Mouse (Mus musculus): Measurements from ENCODE around the gene Ecm1. TPM values are rescaled to one million over a fixed set of nuclear protein-coding genes. Genes with fewer than 3 reads are reported as not detected.

Ecm1 gene
- polyA plus RNA-seq, 1 experiment: 174 TPM

- H3K36me3 ChIP-seq (ENCODE audit: control insufficient read depth, insufficient read depth, low read length): no peaks in the 10 kb centered on the region
- 82% methylated on average over 7 of the region's 7 CpGs for WGBS
- no peaks in the 10 kb centered on the region for H3K27me3 ChIP-seq (ENCODE audit: control insufficient read depth, insufficient read depth, low read length)
- no peak for TF ChIP-seq POLR2A (IDR thresholded peaks at IDR 0.05; ENCODE audit: low read depth, low read length)
- TF ChIP-seq CTCF (IDR thresholded peaks at IDR 0.05; ENCODE audit: extremely low read depth, insufficient read length, insufficient replicate concordance, low read depth, low read length): no peak
- H3K27ac ChIP-seq (ENCODE audit: insufficient read depth, low read depth, low read length): 0 out of 2 replicates have a peak overlapping the region, but pooled peaks have one; percentile 14
- H3K4me1 ChIP-seq (ENCODE audit: control insufficient read depth, insufficient read depth, insufficient read length, low read length): peaks cover 16% of the 10 kb centered on the region
- H3K4me3 ChIP-seq (ENCODE audit: low read depth, low read length): no peak overlapping the region
Observed at GRCm38 (mm10) chr3:95707497-95707896, 31.9 kb downstream of the Ecm1 start.

DNA sequence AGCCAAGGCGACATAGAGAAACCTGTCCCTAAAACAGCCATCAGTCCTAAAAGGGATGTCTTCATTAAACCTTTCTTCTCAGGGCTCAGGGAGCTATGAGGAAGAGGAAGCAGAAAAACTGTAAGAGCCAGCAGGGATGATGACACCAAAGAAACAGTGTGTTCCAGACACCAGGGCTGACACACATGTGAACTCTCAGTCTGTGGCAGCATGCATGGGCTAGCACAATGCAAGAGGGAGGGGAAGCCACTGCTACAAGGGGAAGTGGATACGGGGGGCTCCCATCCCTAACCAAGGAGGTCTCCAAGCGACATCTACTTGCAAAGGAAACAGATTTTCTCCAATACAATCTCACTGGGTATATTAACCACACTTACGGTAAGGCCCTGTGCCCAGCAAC lies 33.1 kb downstream of the Ecm1 start:
- Histone ChIP-seq H3K27me3 (ENCODE audit: control insufficient read depth, insufficient read depth, low read length) (no peaks in the 10 kb centered on the region), H3K4me1 (ENCODE audit: control insufficient read depth, insufficient read depth, insufficient read length, low read length) (peaks cover 20% of the 10 kb centered on the region), H3K36me3 (ENCODE audit: control insufficient read depth, insufficient read depth, low read length) (no peaks in the 10 kb centered on the region), H3K4me3 (ENCODE audit: low read depth, low read length) (no peak overlapping the region), H3K27ac (ENCODE audit: insufficient read depth, low read depth, low read length) (no peak overlapping the region; the same call in 1 of the 2 replicates)
- 90% methylated on average over 4 of the region's 4 CpGs for WGBS
- TF ChIP-seq CTCF (IDR thresholded peaks at IDR 0.05; ENCODE audit: extremely low read depth, insufficient read length, insufficient replicate concordance, low read depth, low read length): no peak
- TF ChIP-seq POLR2A (IDR thresholded peaks at IDR 0.05; ENCODE audit: low read depth, low read length): no peak

GRCm38 (mm10) chr3:95704612-95705011 lies 34.8 kb downstream of the Ecm1 start:
- Histone ChIP-seq H3K4me3 (ENCODE audit: low read depth, low read length) (no peak overlapping the region), H3K27me3 (ENCODE audit: control insufficient read depth, insufficient read depth, low read length) (no peaks in the 10 kb centered on the region), H3K4me1 (ENCODE audit: control insufficient read depth, insufficient read depth, insufficient read length, low read length) (peaks cover 24% of the 10 kb centered on the region), H3K27ac (ENCODE audit: insufficient read depth, low read depth, low read length) (no peak overlapping the region), H3K36me3 (ENCODE audit: control insufficient read depth, insufficient read depth, low read length) (no peaks in the 10 kb centered on the region)
- TF ChIP-seq CTCF (IDR thresholded peaks at IDR 0.05; ENCODE audit: extremely low read depth, insufficient read length, insufficient replicate concordance, low read depth, low read length) (no peak), POLR2A (IDR thresholded peaks at IDR 0.05; ENCODE audit: low read depth, low read length) (no peak)
- 84% methylated on average over 4 of the region's 4 CpGs for WGBS

DNA sequence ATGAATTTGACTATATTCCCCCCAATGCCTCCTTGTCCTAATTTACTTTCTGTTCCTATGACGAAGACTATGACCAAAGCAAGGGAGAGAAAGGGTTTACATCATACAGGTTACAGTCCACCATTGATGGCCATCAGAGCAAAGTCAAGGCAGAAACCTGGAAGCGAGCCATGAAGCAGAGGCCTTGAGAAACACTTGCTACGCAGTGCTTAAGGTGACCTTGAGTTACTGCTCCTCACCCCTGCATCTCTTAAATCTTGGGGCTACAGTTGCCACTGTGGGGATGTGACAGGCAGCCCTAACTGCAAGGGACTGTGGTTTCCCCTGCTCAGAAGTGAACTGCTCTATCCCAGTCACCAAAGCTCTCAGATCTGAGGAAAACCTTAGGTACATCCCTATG lies 36.1 kb downstream of the Ecm1 start:
- no peaks in the 10 kb centered on the region for H3K27me3 ChIP-seq (ENCODE audit: control insufficient read depth, insufficient read depth, low read length)
- peaks cover 24% of the 10 kb centered on the region for H3K4me1 ChIP-seq (ENCODE audit: control insufficient read depth, insufficient read depth, insufficient read length, low read length)
- no peaks in the 10 kb centered on the region for H3K36me3 ChIP-seq (ENCODE audit: control insufficient read depth, insufficient read depth, low read length)
- H3K4me3 ChIP-seq (ENCODE audit: low read depth, low read length): no peak overlapping the region
- TF ChIP-seq CTCF (IDR thresholded peaks at IDR 0.05; ENCODE audit: extremely low read depth, insufficient read length, insufficient replicate concordance, low read depth, low read length) (no peak), POLR2A (IDR thresholded peaks at IDR 0.05; ENCODE audit: low read depth, low read length) (no peak)
- 0 out of 2 replicates have a peak overlapping the region, but pooled peaks have one; percentile 11 for H3K27ac ChIP-seq (ENCODE audit: insufficient read depth, low read depth, low read length)
- 43% methylated on average over 3 of the region's 3 CpGs for WGBS

GRCm38 (mm10) chr3:95701877-95702540 lies 37.4 kb downstream of the Ecm1 start:
- Histone ChIP-seq H3K4me3 (ENCODE audit: low read depth, low read length) (peak overlapping the region; percentile 50), H3K27ac (ENCODE audit: insufficient read depth, low read depth, low read length) (peak overlapping the region; percentile 70), H3K27me3 (ENCODE audit: control insufficient read depth, insufficient read depth, low read length) (no peaks in the 10 kb centered on the region), H3K4me1 (ENCODE audit: control insufficient read depth, insufficient read depth, insufficient read length, low read length) (peaks cover 24% of the 10 kb centered on the region), H3K36me3 (ENCODE audit: control insufficient read depth, insufficient read depth, low read length) (no peaks in the 10 kb centered on the region)
- WGBS: 9% methylated on average over 24 of the region's 24 CpGs
- TF ChIP-seq POLR2A (IDR thresholded peaks at IDR 0.05; ENCODE audit: low read depth, low read length) (peak; percentile 50; the same call in 1 of the 2 replicates), CTCF (IDR thresholded peaks at IDR 0.05; ENCODE audit: extremely low read depth, insufficient read length, insufficient replicate concordance, low read depth, low read length) (no peak)

GRCm38 (mm10) chr3:95701085-95701484 lies 38.3 kb downstream of the Ecm1 start:
- 78% methylated on average over 2 of the region's 2 CpGs for WGBS
- TF ChIP-seq CTCF (IDR thresholded peaks at IDR 0.05; ENCODE audit: extremely low read depth, insufficient read length, insufficient replicate concordance, low read depth, low read length): no peak
- no peak for TF ChIP-seq POLR2A (IDR thresholded peaks at IDR 0.05; ENCODE audit: low read depth, low read length)
- H3K27ac ChIP-seq (ENCODE audit: insufficient read depth, low read depth, low read length): peak overlapping the region; percentile 70

DNA sequence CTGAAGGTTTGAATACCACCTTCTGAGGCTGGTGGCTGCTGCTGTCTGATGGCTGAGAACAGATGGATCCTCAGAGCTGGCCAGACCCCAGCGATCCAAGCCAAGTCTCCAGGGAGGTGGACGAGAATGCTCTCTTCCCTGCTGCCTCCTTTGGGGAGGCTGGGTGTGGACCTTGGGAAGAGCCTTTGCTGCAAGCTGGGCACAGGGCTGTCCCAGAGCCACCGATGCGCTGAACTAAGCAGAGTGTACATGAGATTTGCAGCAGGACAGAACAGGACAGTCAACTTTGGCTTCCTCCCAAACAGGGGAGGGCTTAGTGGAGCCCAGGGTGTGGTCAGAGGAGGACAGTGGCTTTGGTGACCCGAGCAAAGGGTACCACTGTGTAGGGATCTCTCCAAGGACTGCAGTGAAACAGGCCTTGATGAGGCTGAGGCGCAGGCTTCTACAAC lies 39.1 kb downstream of the Ecm1 start:
- H3K36me3 ChIP-seq (ENCODE audit: control insufficient read depth, insufficient read depth, low read length): no peaks in the 10 kb centered on the region
- WGBS: 47% methylated on average over 6 of the region's 6 CpGs
- H3K27ac ChIP-seq (ENCODE audit: insufficient read depth, low read depth, low read length): peak overlapping the region; percentile 13; the same call in 1 of the 2 replicates
- peaks cover 33% of the 10 kb centered on the region for H3K4me1 ChIP-seq (ENCODE audit: control insufficient read depth, insufficient read depth, insufficient read length, low read length)
- no peak overlapping the region for H3K4me3 ChIP-seq (ENCODE audit: low read depth, low read length)
- no peaks in the 10 kb centered on the region for H3K27me3 ChIP-seq (ENCODE audit: control insufficient read depth, insufficient read depth, low read length)
- TF ChIP-seq CTCF (IDR thresholded peaks at IDR 0.05; ENCODE audit: extremely low read depth, insufficient read length, insufficient replicate concordance, low read depth, low read length) (no peak), POLR2A (IDR thresholded peaks at IDR 0.05; ENCODE audit: low read depth, low read length) (no peak)

More at GRCm38 (mm10) chr3:95701085-95701484, 38.3 kb downstream of the Ecm1 start:
- Histone ChIP-seq H3K36me3 (ENCODE audit: control insufficient read depth, insufficient read depth, low read length) (no peaks in the 10 kb centered on the region), H3K4me1 (ENCODE audit: control insufficient read depth, insufficient read depth, insufficient read length, low read length) (peaks cover 30% of the 10 kb centered on the region), H3K4me3 (ENCODE audit: low read depth, low read length) (no peak overlapping the region), H3K27me3 (ENCODE audit: control insufficient read depth, insufficient read depth, low read length) (no peaks in the 10 kb centered on the region)
